Mouse (Mus musculus) heart, embryonic 11.5 days (tissue): ENCODE data around the gene Ghr. TPM values are rescaled to one million over a fixed set of nuclear protein-coding genes. Genes with fewer than 3 reads are reported as not detected.

Experiments
- ATAC-seq: fragments of 200-750 bp; cut with Nextera tagmentation; replicated peaks from 2 replicates; pipeline ENCODE4 v1.8.0; 2017; ENCODE audit warnings: moderate library complexity; ENCODE audit not compliant: insufficient number of reproducible peaks, low FRiP score, low TSS enrichment
- H3K27ac ChIP-seq: fragments of 300-500 bp; sonication (generic); 2 replicates; pipeline ENCODE4 v1.5.1; 2014; ENCODE audit warnings: mild to moderate bottlenecking, low read depth, low read length
- H3K27me3 ChIP-seq: fragments of 300-500 bp; sonication (generic); 2 replicates; pipeline ENCODE4 v1.6.1; 2014; ENCODE audit warnings: mild to moderate bottlenecking, low read length, mixed read lengths; ENCODE audit not compliant: control insufficient read depth, insufficient read depth
- H3K36me3 ChIP-seq: fragments of 300-500 bp; sonication (generic); 2 replicates; pipeline ENCODE4 v1.6.1; 2014; ENCODE audit warnings: mild to moderate bottlenecking, low read length, moderate library complexity, mixed read lengths; ENCODE audit not compliant: control insufficient read depth, insufficient read depth
- H3K4me1 ChIP-seq: fragments of 300-500 bp; sonication (generic); 2 replicates; pipeline ENCODE4 v1.6.1; 2014; ENCODE audit warnings: low read length; ENCODE audit not compliant: control insufficient read depth, insufficient read depth
- H3K4me2 ChIP-seq: fragments of 300-500 bp; sonication (generic); 2 replicates; pipeline ENCODE4 v1.6.1; 2014; ENCODE audit warnings: mild to moderate bottlenecking, moderate library complexity
- H3K4me3 ChIP-seq: fragments of 300-500 bp; sonication (generic); 2 replicates; pipeline ENCODE4 v1.5.1; 2014; ENCODE audit warnings: low read depth, low read length
- H3K9ac ChIP-seq: fragments of 300-500 bp; sonication (generic); 2 replicates; pipeline ENCODE4 v1.6.1; 2014; ENCODE audit warnings: mild to moderate bottlenecking, low read depth, low read length, moderate library complexity
- H3K9me3 ChIP-seq: fragments of 300-500 bp; sonication (generic); replicated peaks from 2 replicates; pipeline ENCODE4 v1.6.1; 2016; ENCODE audit warnings: low read length; ENCODE audit not compliant: control insufficient read depth
- WGBS: fragments of 180-500 bp; shearing (Covaris S2); extraction: QIAGEN DNeasy Blood & Tissue Kit; methylation state at CpG from one replicate; pipeline ENCODE4 v1.1.7; 2014; ENCODE audit not compliant: insufficient replicate concordance; 5-methylcytosine and 5-hydroxymethylcytosine counted together
- polyA plus RNA-seq: library from polyadenylated mRNA; unstranded; fragments of >200 nt; fragmentation: Nextera tagmentation; extraction: Ambion mirVana; gene quantifications from 2 replicates; pipeline ENCODE4 v1.2.1, GENCODE M21; 2014

The Ghr gene
- polyA plus RNA-seq, 1 experiment from 2014 or later = 53.8 TPM

- 0 out of 2 replicates have a peak, but pooled peaks have one; percentile 40 for ATAC-seq
- Histone ChIP-seq H3K9ac (peak overlapping the region; percentile 43; the same call in 1 of the 2 replicates), H3K27ac (no peak overlapping the region), H3K4me3 (peak overlapping the region; percentile 42), H3K4me1 (peaks cover 2% of the 10 kb centered on the region; the same call in 1 of the 2 replicates), H3K36me3 (no peaks in the 10 kb centered on the region), H3K4me2 (peak overlapping the region; percentile 60), H3K27me3 (no peaks in the 10 kb centered on the region), H3K9me3 (no peaks in the 10 kb centered on the region)
- 21% methylated on average over 6 of the region's 6 CpGs for WGBS
These were observed 312.1 kb downstream of the Ghr start for GRCm38 (mm10) chr15:3271216-3271615.

- peak overlapping the region; percentile 85 for H3K9ac ChIP-seq
- H3K36me3 ChIP-seq = no peaks in the 10 kb centered on the region
- H3K4me2 ChIP-seq = peak overlapping the region; percentile 60
- 4% methylated on average over 12 of the region's 12 CpGs for WGBS
- H3K4me1 ChIP-seq = peaks cover 2% of the 10 kb centered on the region; the same call in 1 of the 2 replicates
- ATAC-seq = 0 out of 2 replicates have a peak, but pooled peaks have one; percentile 57
- H3K27ac ChIP-seq = peak overlapping the region; percentile 75
- peak overlapping the region; percentile 42 for H3K4me3 ChIP-seq
- H3K27me3 ChIP-seq = no peaks in the 10 kb centered on the region
- H3K9me3 ChIP-seq = no peaks in the 10 kb centered on the region
These were observed 312.6 kb downstream of the Ghr start for GRCm38 (mm10) chr15:3270646-3271077.

GRCm38 (mm10) chr15:3269996-3270645, 313.2 kb downstream of the Ghr start:
- peak overlapping the region; percentile 75; the same call in 1 of the 2 replicates for H3K27ac ChIP-seq
- 35% methylated on average over 6 of the region's 6 CpGs for WGBS
- no peaks in the 10 kb centered on the region for H3K36me3 ChIP-seq
- H3K9ac ChIP-seq = peak overlapping the region; percentile 85
- peaks cover 2% of the 10 kb centered on the region; the same call in 1 of the 2 replicates for H3K4me1 ChIP-seq
- H3K9me3 ChIP-seq = no peaks in the 10 kb centered on the region
- no peaks in the 10 kb centered on the region for H3K27me3 ChIP-seq
- peak overlapping the region; percentile 60 for H3K4me2 ChIP-seq
- ATAC-seq = no peak
- peak overlapping the region; percentile 42 for H3K4me3 ChIP-seq

DNA sequence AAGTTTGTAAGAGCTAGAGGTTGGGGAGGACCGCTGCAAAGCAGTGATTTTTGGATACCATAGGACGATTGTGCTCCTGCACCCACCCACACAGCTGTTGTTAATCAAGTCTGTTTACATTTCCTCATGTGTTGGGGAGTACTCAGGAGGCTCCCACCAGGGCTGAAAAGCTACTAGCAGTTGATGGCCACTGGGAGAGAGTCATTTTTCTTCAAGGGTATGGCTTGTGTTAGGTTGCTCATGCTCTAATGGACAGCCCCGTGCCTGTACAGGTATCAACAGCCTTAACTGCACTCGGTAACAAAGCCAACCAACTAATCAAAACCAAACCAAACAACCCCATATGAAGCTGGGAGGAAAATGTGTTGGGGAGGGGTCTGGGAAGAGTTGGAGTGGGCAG, 313.8 kb downstream of the Ghr start:
- H3K4me2 ChIP-seq = no peak overlapping the region
- H3K27me3 ChIP-seq = no peaks in the 10 kb centered on the region
- H3K9ac ChIP-seq = no peak overlapping the region
- no peaks in the 10 kb centered on the region for H3K36me3 ChIP-seq
- H3K27ac ChIP-seq = no peak overlapping the region
- 68% methylated on average over 4 of the region's 4 CpGs for WGBS
- peaks cover 2% of the 10 kb centered on the region; the same call in 1 of the 2 replicates for H3K4me1 ChIP-seq
- H3K9me3 ChIP-seq = no peaks in the 10 kb centered on the region
- no peak overlapping the region for H3K4me3 ChIP-seq
- ATAC-seq = no peak

GRCm38 (mm10) chr15:3268247-3268646, 315.0 kb downstream of the Ghr start, which contains the start of gene Selenop:
TSS of gene Selenop (plus strand) at chr15:3268547.
- Histone ChIP-seq H3K4me2 (no peak within 1 kb of the TSS), H3K27ac (no peak within 1 kb of the TSS)

More at GRCm38 (mm10) chr15:3268247-3268646, 315.0 kb downstream of the Ghr start, which contains the start of gene Selenop:
- Histone ChIP-seq H3K4me1 (peaks cover 2% of the 10 kb centered on the region; the same call in 1 of the 2 replicates), H3K4me3 (no peak within 1 kb of the TSS), H3K9me3 (no peaks in the 10 kb centered on the region), H3K36me3 (no peaks in the 10 kb centered on the region), H3K9ac (no peak within 1 kb of the TSS), H3K27me3 (no peaks in the 10 kb centered on the region)
- no peak for ATAC-seq
- WGBS = 87% methylated on average over 6 of the region's 6 CpGs
